Comparison of ENCODE assay signal across 8 mouse cellular contexts in the genomic region with DNA sequence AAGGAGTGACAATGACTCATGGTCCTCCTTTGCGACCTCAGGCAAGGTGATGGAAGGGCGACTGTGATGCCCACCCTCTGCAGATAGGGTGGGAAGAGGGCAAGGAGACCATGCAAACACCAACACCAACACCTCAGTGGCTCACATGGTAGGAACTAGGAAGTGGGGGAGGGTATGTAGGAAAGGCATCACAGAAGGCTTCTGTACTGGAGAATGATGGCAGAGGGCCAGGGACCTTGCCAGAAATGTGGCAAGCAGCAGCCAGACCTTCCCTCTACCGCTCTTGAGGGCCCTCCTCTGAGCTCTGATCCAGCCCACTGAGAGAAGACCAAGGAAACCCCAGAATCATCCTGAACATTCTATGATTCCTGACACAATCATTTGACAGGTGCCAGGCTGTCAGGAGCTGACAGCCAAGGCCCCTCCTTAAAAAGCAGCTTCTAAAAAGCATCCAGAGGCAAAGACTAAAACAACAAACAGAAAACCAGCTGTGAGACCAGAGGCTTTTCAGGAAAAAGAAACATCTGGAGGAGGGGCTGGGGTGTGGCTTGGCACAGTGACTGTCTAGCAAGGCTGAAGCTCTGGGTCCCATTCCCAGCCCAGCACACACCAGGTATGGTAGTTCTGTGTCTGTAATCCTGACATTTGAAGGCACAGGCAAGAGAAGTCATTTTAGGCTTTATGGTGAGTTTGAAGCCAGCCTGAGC. TPM values are rescaled to one million over a fixed set of nuclear protein-coding genes. Genes with fewer than 3 reads are reported as not detected.
DNase-seq lines count a peak whose midpoint lies in the region; ATAC-seq and TF ChIP-seq lines count a peak whose summit lies in the region.

No protein-coding gene starts in this region.

- no peaks in the 10 kb centered on the region for H3K9me3 ChIP-seq in forebrain, embryonic 13.5 days (replicated peaks)
- no peaks in the 10 kb centered on the region for H3K9me3 ChIP-seq in hindbrain, postnatal 0 days (ENCODE audit: low read length)

- H3K4me1 ChIP-seq in forebrain, embryonic 13.5 days: peaks cover 30% of the 10 kb centered on the region
- peaks cover 26% of the 10 kb centered on the region for H3K4me1 ChIP-seq in hindbrain, postnatal 0 days (ENCODE audit: insufficient read depth, low read length)

- intact Hi-C loops in left cerebral cortex, adult 2 months (cut with DNase I): loop anchor here (5.0 kb wide), 1 partner anchor 167 kb away; no protein-coding TSS in a partner anchor

- peak; percentile 62 to 66 for DNase-seq in frontal cortex, postnatal 10 days (ENCODE audit: low spot score in 2 of 2)
- peak; percentile 30 to 40 for DNase-seq in adrenal gland, adult 18-20 months (ENCODE audit: low spot score in 2 of 2)
- peak; percentile 84 for DNase-seq in hindbrain, postnatal 0 days (ENCODE audit: low spot score)
- peak in 1 of 2 experiments; percentile 52 for DNase-seq in left cerebral cortex, adult 2 months (ENCODE audit: extremely low spot score in 1 of 2, low spot score in 2 of 2)
- DNase-seq in right cerebral cortex, postnatal 10 days (ENCODE audit: low spot score in 2 of 2): peak; percentile 84 to 87
- no peak for DNase-seq in thymus, postnatal 4 days

- H3K4me3 ChIP-seq in forebrain, embryonic 13.5 days: no peak overlapping the region
- H3K4me3 ChIP-seq in hindbrain, postnatal 0 days (ENCODE audit: low read length): no peak overlapping the region
- H3K4me3 ChIP-seq in left cerebral cortex, adult 2 months: no peak overlapping the region

- WGBS in forebrain, embryonic 13.5 days: 61% methylated on average over 3 of the region's 3 CpGs
- WGBS in hindbrain, postnatal 0 days: 57% methylated on average over 3 of the region's 3 CpGs

- peak overlapping the region; percentile 49; the same call in 1 of the 2 replicates for H3K27ac ChIP-seq in forebrain, embryonic 13.5 days
- peak overlapping the region; percentile 5; the same call in 1 of the 2 replicates for H3K27ac ChIP-seq in hindbrain, postnatal 0 days
- H3K27ac ChIP-seq in left cerebral cortex, adult 2 months: peak overlapping the region; percentile 73; the same call in 1 of the 2 replicates

- no peaks in the 10 kb centered on the region for H3K27me3 ChIP-seq in forebrain, embryonic 13.5 days
- H3K27me3 ChIP-seq in hindbrain, postnatal 0 days (ENCODE audit: insufficient read depth, low read length): no peaks in the 10 kb centered on the region

- H3K9ac ChIP-seq in forebrain, embryonic 13.5 days: no peak overlapping the region
- H3K9ac ChIP-seq in hindbrain, postnatal 0 days (replicated peaks; ENCODE audit: low read length): no peak overlapping the region

- no peak for TF ChIP-seq CTCF in hindbrain, postnatal 0 days (IDR thresholded peaks at IDR 0.05; ENCODE audit: low read depth)
- no peak for TF ChIP-seq CTCF in left cerebral cortex, adult 2 months (IDR thresholded peaks at IDR 0.05)

- no peak overlapping the region for H3K4me2 ChIP-seq in forebrain, embryonic 13.5 days
- H3K4me2 ChIP-seq in hindbrain, postnatal 0 days (ENCODE audit: low read depth, low read length): no peak overlapping the region

- H3K36me3 ChIP-seq in forebrain, embryonic 13.5 days (ENCODE audit: poor library complexity, severe bottlenecking): no peaks in the 10 kb centered on the region
- H3K36me3 ChIP-seq in hindbrain, postnatal 0 days (ENCODE audit: insufficient read depth, low read length): no peaks in the 10 kb centered on the region

- ATAC-seq in frontal cortex, adult (ENCODE audit: low TSS enrichment): no peak
- peak; percentile 68 for ATAC-seq in forebrain, embryonic 13.5 days
- peak; percentile 80 for ATAC-seq in hindbrain, postnatal 0 days

RNA-seq across cellular contexts. Expression of a gene that starts 13.3 kb away (rescaled TPM):
- not detected for total RNA-seq in adrenal gland, adult 18-20 months (2021)
- polyA plus RNA-seq in forebrain, embryonic 13.5 days (2015; fragmentation: Nextera tagmentation; extraction: Ambion mirVana): 0.28 and 0.49 TPM in 2 replicates
- 1.6 TPM in 1 of 2 replicates, not detected in the other for total RNA-seq in hindbrain, postnatal 0 days (2014; rRNA removed)
- polyA plus RNA-seq in hindbrain, postnatal 0 days (2015; fragmentation: Nextera tagmentation; extraction: Ambion mirVana): 0.20 TPM in 1 of 2 replicates, not detected in the other
- total RNA-seq in left cerebral cortex, adult 2 months (2021): 1 to 10 TPM; 1.2 to 1.8 TPM

Comparison
In these comparisons a context has a peak if more than half of its experiments do, and no peak if none do; other contexts are left out.
1. H3K27ac ChIP-seq: peak in every context shown above with its lines; median percentile 73 in left cerebral cortex, adult 2 months; 49 in forebrain, embryonic 13.5 days; 5 in hindbrain, postnatal 0 days.